Mouse (Mus musculus): Measurements from ENCODE around the gene Golim4.

Golim4 gene

DNA sequence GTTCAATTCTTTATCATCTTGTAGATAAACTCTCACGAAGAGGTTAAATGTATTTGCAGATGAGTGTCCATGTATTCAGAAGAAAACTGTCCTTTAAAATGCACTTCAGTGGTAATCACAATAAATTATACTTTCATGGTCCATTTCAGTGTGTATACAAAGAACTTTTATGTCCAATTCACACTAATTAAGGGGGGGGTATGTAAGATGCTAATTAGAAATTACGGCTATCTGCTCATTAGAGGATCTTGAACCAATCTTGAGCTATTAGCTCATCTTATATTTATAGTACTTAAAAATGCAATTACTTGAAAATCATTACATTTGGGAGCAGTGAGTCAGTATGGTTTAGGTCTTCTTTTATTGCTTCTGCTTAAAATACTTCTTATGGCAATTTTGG lies 31.6 kb downstream of the Golim4 start:
- DNase-seq, result no peak

- no peak for DNase-seq
These were observed 38.8 kb downstream of the Golim4 start for GRCm38 (mm10) chr3:75917770-75918503.

DNA sequence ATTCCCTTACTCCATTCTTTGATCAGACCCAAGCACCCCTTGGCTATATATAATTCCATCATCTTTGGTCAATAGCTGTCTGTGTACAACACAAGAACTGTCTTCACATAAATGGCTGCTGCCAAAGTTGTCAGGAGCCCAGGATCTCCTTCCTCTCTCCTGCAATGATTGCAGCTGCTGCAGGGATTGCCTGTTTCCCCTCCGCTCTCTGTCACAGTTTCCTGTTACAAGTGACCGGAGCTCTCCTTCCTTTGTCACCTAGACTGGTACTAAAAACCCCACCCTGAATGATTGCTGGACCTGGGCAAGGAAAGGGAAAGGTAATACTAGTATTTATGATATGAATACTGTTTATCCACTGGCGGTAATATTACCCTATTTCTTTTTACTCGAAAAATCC lies 44.0 kb downstream of the Golim4 start:
- DNase-seq, result no peak

GRCm38 (mm10) chr3:75910768-75911167 lies 46.0 kb downstream of the Golim4 start:
- DNase-seq, result no peak

- DNase-seq, result no peak
These were observed 46.5 kb downstream of the Golim4 start for GRCm38 (mm10) chr3:75910257-75910656.

DNA sequence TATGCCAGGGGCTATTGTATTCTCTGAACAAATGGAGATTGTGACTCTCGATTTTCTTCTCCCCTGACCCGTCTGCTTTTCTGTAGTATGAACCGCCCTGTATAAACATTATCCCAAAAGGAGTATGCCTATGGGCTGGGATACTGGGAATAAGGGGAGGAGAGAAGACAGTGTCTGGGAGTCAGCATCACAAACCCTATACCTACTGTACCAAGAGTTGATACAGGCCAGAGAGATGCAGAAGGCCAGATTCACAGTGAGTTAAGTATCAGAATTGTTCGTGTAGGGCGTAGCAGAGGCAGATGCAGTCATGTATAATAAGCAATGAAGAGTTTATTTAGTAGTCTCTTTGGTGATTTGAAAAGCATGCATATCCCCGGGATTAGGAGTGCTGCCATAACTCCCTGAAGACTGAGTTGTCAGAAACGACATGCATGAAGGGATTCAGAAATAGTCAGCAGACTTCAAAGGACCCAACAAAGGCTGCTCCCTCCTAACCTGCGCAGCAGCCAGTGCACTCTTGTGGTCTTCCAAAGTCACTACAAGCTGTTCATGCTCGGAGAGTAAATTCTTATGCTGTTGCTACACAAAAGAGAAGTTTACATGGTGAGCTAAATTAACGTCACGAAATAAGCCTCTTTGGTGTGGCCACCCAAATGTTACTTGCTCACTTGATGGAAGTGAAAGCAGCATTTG lies 54.7 kb downstream of the Golim4 start:
- DNase-seq, result no peak

DNA sequence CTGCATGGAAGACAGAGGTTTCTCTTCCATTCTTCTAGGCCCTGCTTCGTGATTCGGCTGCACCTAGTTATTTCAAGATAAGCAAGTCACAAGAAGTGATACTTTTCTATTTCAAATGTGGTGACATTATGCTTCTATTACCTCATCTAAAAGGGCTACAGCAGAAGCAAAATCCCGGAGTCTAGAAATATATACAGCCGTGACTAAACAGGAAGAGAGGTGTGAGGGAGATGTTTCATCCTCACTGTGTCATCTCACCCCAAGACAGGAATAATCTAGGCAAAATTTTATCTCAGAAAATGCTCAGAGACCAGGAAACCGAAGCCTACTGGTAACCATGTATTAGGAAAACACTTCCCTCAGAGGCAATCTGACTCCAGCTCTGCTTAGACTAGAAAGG lies 61.7 kb downstream of the Golim4 start:
- no peak for DNase-seq

- DNase-seq, result no peak
These were observed 65.2 kb downstream of the Golim4 start for GRCm38 (mm10) chr3:75891581-75891980.

DNA sequence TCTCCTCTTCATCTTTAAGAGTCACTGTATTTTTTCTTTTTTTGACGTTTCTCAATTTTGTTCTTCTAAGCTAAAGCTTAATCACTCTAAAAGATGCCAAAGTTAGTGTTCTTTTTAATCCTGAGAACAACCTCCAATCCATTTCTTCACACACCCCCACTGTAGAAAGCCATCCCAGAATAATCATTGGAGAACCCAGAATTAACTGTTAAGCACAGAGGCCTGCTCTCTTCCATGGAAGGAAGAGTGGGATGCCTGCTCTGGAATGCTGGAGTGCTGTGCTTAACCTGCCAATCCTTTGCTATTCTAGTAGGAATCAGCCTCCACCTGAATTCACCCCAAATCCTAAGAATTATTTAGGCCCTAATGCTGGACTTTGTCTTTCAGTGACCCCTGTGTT lies 67.4 kb downstream of the Golim4 start:
- no peak for DNase-seq

GRCm38 (mm10) chr3:75881582-75881981 lies 75.2 kb downstream of the Golim4 start:
- no peak for DNase-seq

DNA sequence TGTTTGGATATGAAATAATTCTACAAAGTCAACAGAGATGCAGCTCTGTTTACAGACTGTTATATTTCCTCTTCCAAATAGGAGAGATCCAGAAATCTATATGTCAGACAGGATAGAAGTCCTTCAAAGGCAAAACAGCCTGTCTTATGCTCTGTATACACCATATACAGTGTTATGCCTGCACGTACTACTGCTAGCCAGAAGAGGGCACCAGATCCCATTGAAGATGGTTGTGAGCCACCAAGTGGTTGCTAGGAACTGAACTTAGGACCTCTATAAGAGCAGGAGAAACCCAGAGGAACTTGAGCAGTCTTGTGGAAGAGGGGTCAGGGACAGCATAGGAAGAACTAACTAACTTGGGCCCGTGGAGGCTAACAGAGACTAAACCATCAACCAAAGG lies 77.5 kb downstream of the Golim4 start:
- DNase-seq, result no peak

- DNase-seq, result no peak
These were observed 87.9 kb downstream of the Golim4 start for GRCm38 (mm10) chr3:75868886-75869285.

- no peak for DNase-seq
These were observed 92.5 kb downstream of the Golim4 start for GRCm38 (mm10) chr3:75864203-75864602.

DNA sequence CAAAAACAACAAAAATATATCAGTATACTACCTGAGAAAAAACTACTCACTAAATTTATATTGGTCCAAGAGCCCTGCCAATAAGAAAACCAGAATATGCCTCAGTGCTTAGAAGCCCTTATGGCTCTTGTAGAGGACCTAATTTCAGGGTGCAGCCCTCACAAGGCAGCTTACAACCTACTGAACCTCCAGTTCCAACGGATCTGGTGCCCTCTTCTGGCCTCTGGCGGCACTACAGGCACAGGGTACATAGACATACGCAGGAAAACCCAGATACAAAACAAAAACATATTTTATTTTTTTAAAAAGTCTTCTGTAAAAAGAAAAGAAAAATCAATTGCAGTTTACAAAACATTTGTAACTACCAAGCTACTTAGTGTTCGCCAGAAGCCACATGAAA lies 95.1 kb downstream of the Golim4 start:
- no peak for DNase-seq

DNA sequence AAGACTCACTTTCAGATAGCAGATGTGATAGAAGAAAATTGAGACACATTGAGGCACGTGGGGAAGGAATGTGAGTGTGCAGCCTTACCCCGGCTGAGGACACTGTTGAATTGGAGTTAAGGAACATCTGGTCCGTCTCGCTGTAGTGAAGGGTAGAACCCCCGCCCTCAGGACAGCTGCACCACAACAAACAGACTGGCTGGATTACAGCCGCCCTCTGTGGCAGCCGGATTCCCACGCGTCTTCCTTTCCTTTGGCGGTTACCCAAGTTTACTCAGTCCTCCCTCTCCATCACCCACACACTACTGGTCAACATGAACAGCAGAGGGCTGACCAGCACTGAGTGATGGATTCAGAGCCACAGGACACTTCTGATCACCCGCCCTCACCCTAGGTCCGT lies 96.0 kb downstream of the Golim4 start:
- DNase-seq, result no peak

- no peak for DNase-seq
These were observed 121.3 kb downstream of the Golim4 start for GRCm38 (mm10) chr3:75835286-75835967.

- no peak for DNase-seq
These were observed 121.9 kb downstream of the Golim4 start for GRCm38 (mm10) chr3:75834827-75835226.
